Mouse (Mus musculus): ENCODE data around the gene Synpo2. TPM values are rescaled to one million over a fixed set of nuclear protein-coding genes. Genes with fewer than 3 reads are reported as not detected.

Synpo2 gene
- polyA plus RNA-seq, 1 experiment from 2014 or later, result 1.4 TPM

- no peak for ATAC-seq (replicated peaks)
- WGBS, result 83% methylated on average over 11 of the region's 11 CpGs
- no peak overlapping the region for H3K9ac ChIP-seq
Observed at GRCm38 (mm10) chr3:123089297-123090020, 146.5 kb downstream of the Synpo2 start.

GRCm38 (mm10) chr3:123088284-123088683, 147.7 kb downstream of the Synpo2 start:
- 93% methylated on average over 5 of the region's 5 CpGs for WGBS
- no peaks in the 10 kb centered on the region for H3K27me3 ChIP-seq (replicated peaks)
- no peak overlapping the region for H3K9ac ChIP-seq
- no peak overlapping the region for H3K4me3 ChIP-seq
- H3K4me1 ChIP-seq, result peaks cover 6% of the 10 kb centered on the region
- no peak overlapping the region for H3K4me2 ChIP-seq
- no peak for ATAC-seq (replicated peaks)
- H3K36me3 ChIP-seq (replicated peaks), result no peaks in the 10 kb centered on the region
- H3K9me3 ChIP-seq, result no peaks in the 10 kb centered on the region
- H3K27ac ChIP-seq, result no peak overlapping the region

More at GRCm38 (mm10) chr3:123089297-123090020, 146.5 kb downstream of the Synpo2 start:
- Histone ChIP-seq H3K27ac (no peak overlapping the region), H3K4me3 (no peak overlapping the region), H3K4me2 (no peak overlapping the region), H3K27me3 (replicated peaks) (no peaks in the 10 kb centered on the region), H3K4me1 (peaks cover 8% of the 10 kb centered on the region), H3K36me3 (replicated peaks) (no peaks in the 10 kb centered on the region), H3K9me3 (no peaks in the 10 kb centered on the region)

- no peak overlapping the region for H3K4me3 ChIP-seq
- H3K9me3 ChIP-seq, result no peaks in the 10 kb centered on the region
- no peaks in the 10 kb centered on the region for H3K4me1 ChIP-seq
- H3K4me2 ChIP-seq, result no peak overlapping the region
- no peaks in the 10 kb centered on the region for H3K27me3 ChIP-seq (replicated peaks)
- no peak for ATAC-seq (replicated peaks)
- no peaks in the 10 kb centered on the region for H3K36me3 ChIP-seq (replicated peaks)
- WGBS, result 87% methylated on average over 16 of the region's 16 CpGs
- H3K27ac ChIP-seq, result no peak overlapping the region
- no peak overlapping the region for H3K9ac ChIP-seq
Observed at GRCm38 (mm10) chr3:123085871-123086501, 150.0 kb downstream of the Synpo2 start.

- no peaks in the 10 kb centered on the region for H3K4me1 ChIP-seq
- no peaks in the 10 kb centered on the region for H3K36me3 ChIP-seq (replicated peaks)
- 85% methylated on average over 3 of the region's 3 CpGs for WGBS
- no peaks in the 10 kb centered on the region for H3K9me3 ChIP-seq
- no peaks in the 10 kb centered on the region for H3K27me3 ChIP-seq (replicated peaks)
- no peak overlapping the region for H3K9ac ChIP-seq
- H3K4me2 ChIP-seq, result no peak overlapping the region
- no peak overlapping the region for H3K4me3 ChIP-seq
- ATAC-seq (replicated peaks), result no peak
- H3K27ac ChIP-seq, result no peak overlapping the region
Observed at GRCm38 (mm10) chr3:123081665-123082064, 154.3 kb downstream of the Synpo2 start.

GRCm38 (mm10) chr3:123080943-123081342, 155.0 kb downstream of the Synpo2 start:
- H3K36me3 ChIP-seq (replicated peaks), result no peaks in the 10 kb centered on the region
- H3K4me1 ChIP-seq, result no peaks in the 10 kb centered on the region
- no peak overlapping the region for H3K4me3 ChIP-seq
- H3K9ac ChIP-seq, result no peak overlapping the region
- 54% methylated on average over 7 of the region's 7 CpGs for WGBS
- ATAC-seq (replicated peaks), result no peak
- H3K9me3 ChIP-seq, result no peaks in the 10 kb centered on the region
- no peak overlapping the region for H3K4me2 ChIP-seq
- H3K27ac ChIP-seq, result no peak overlapping the region
- no peaks in the 10 kb centered on the region for H3K27me3 ChIP-seq (replicated peaks)

GRCm38 (mm10) chr3:123080017-123080725, 155.8 kb downstream of the Synpo2 start:
- no peak overlapping the region for H3K27ac ChIP-seq
- H3K4me1 ChIP-seq, result no peaks in the 10 kb centered on the region
- H3K4me2 ChIP-seq, result no peak overlapping the region
- no peaks in the 10 kb centered on the region for H3K9me3 ChIP-seq
- ATAC-seq (replicated peaks), result no peak
- H3K9ac ChIP-seq, result no peak overlapping the region
- 80% methylated on average over 19 of the region's 19 CpGs for WGBS
- no peaks in the 10 kb centered on the region for H3K36me3 ChIP-seq (replicated peaks)
- no peaks in the 10 kb centered on the region for H3K27me3 ChIP-seq (replicated peaks)
- no peak overlapping the region for H3K4me3 ChIP-seq

- Histone ChIP-seq H3K4me1 (no peaks in the 10 kb centered on the region), H3K9ac (no peak overlapping the region), H3K36me3 (replicated peaks) (no peaks in the 10 kb centered on the region), H3K4me3 (no peak overlapping the region), H3K27ac (no peak overlapping the region), H3K4me2 (no peak overlapping the region), H3K9me3 (no peaks in the 10 kb centered on the region), H3K27me3 (replicated peaks) (no peaks in the 10 kb centered on the region)
- no peak for ATAC-seq (replicated peaks)
- WGBS, result 85% methylated on average over 3 of the region's 3 CpGs
Observed at GRCm38 (mm10) chr3:123075759-123076158, 160.2 kb downstream of the Synpo2 start.

GRCm38 (mm10) chr3:123075034-123075433, 160.9 kb downstream of the Synpo2 start:
- Histone ChIP-seq H3K4me3 (no peak overlapping the region), H3K36me3 (replicated peaks) (no peaks in the 10 kb centered on the region), H3K27me3 (replicated peaks) (no peaks in the 10 kb centered on the region), H3K4me2 (no peak overlapping the region), H3K4me1 (no peaks in the 10 kb centered on the region), H3K9ac (no peak overlapping the region), H3K27ac (no peak overlapping the region), H3K9me3 (no peaks in the 10 kb centered on the region)
- no peak for ATAC-seq (replicated peaks)

- Histone ChIP-seq H3K27ac (no peak overlapping the region), H3K9ac (no peak overlapping the region), H3K4me1 (no peaks in the 10 kb centered on the region), H3K4me3 (no peak overlapping the region), H3K9me3 (no peaks in the 10 kb centered on the region), H3K36me3 (replicated peaks) (no peaks in the 10 kb centered on the region), H3K4me2 (no peak overlapping the region), H3K27me3 (replicated peaks) (no peaks in the 10 kb centered on the region)
- ATAC-seq (replicated peaks), result no peak
Observed at GRCm38 (mm10) chr3:123073351-123073750, 162.6 kb downstream of the Synpo2 start.

- H3K4me3 ChIP-seq, result no peak overlapping the region
- H3K4me2 ChIP-seq, result no peak overlapping the region
- no peak for ATAC-seq (replicated peaks)
- H3K27me3 ChIP-seq (replicated peaks), result no peaks in the 10 kb centered on the region
- no peaks in the 10 kb centered on the region for H3K36me3 ChIP-seq (replicated peaks)
- no peak overlapping the region for H3K27ac ChIP-seq
- no CpG with 5 or more reads among the region's 1 CpGs for WGBS
- no peaks in the 10 kb centered on the region for H3K4me1 ChIP-seq
- no peak overlapping the region for H3K9ac ChIP-seq
- no peaks in the 10 kb centered on the region for H3K9me3 ChIP-seq
Observed at GRCm38 (mm10) chr3:123072472-123072871, 163.5 kb downstream of the Synpo2 start.

GRCm38 (mm10) chr3:123070996-123071395, 165.0 kb downstream of the Synpo2 start:
- H3K36me3 ChIP-seq (replicated peaks), result no peaks in the 10 kb centered on the region
- no peak overlapping the region for H3K9ac ChIP-seq
- H3K27ac ChIP-seq, result no peak overlapping the region
- no peaks in the 10 kb centered on the region for H3K9me3 ChIP-seq
- no peak for ATAC-seq (replicated peaks)
- 99% methylated on average over 1 of the region's 1 CpGs for WGBS
- H3K4me3 ChIP-seq, result no peak overlapping the region
- H3K4me2 ChIP-seq, result no peak overlapping the region
- H3K4me1 ChIP-seq, result no peaks in the 10 kb centered on the region
- H3K27me3 ChIP-seq (replicated peaks), result no peaks in the 10 kb centered on the region

- no peak overlapping the region for H3K9ac ChIP-seq
- no peak for ATAC-seq (replicated peaks)
- WGBS, result 96% methylated on average over 7 of the region's 7 CpGs
Observed at GRCm38 (mm10) chr3:123066836-123067235, 169.1 kb downstream of the Synpo2 start.

More at GRCm38 (mm10) chr3:123066836-123067235, 169.1 kb downstream of the Synpo2 start:
- Histone ChIP-seq H3K4me2 (no peak overlapping the region), H3K36me3 (replicated peaks) (no peaks in the 10 kb centered on the region), H3K4me1 (no peaks in the 10 kb centered on the region), H3K9me3 (no peaks in the 10 kb centered on the region), H3K27me3 (replicated peaks) (no peaks in the 10 kb centered on the region), H3K4me3 (no peak overlapping the region), H3K27ac (no peak overlapping the region)
